ENCODE assay signal across 13 mouse cellular contexts in the genomic region with DNA sequence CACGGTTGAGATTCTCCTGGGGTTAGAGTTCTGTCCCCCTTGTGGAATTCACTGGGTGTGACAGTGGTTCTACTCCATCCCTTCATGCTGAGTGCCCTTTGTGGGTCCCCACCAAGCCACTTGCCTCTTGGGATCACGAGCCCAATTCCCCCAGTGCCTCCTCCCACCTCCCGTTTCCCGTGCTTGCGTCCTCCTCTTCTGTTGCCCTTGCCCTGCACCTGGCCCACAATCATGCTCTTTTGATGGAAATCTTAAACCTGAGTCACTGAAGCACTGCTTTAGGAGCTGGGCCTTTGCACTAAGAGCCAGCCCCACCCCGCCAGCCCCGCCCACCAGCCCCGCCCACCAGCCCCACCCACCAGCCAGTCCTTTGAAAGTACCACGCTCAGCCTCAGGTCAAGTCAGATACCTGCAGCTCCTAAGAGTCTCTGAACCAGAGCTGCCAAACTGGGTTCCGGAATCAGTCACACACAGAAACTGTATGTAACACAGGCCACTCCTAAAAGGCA.
DNase-seq lines count a peak whose midpoint lies in the region; ATAC-seq lines count a peak whose summit lies in the region.
"Had no signal": no experiment of that assay in that cellular context is flagged by ENCODE, and none has a peak within 500 bp of the region (broad histone marks: within the 10 kb centered on the region; RNA-seq: fewer than 3 reads in every experiment).

No protein-coding gene starts in this region.

- no peak overlapping the region for H3K9ac ChIP-seq in liver, embryonic 12.5 days
- no peak overlapping the region for H3K9ac ChIP-seq in intestine, embryonic 16.5 days (ENCODE audit: low read depth, low read length)
- H3K9ac ChIP-seq in stomach, embryonic 16.5 days (ENCODE audit: low read length): no peak overlapping the region

- WGBS in liver, embryonic 12.5 days (ENCODE audit: insufficient replicate concordance): 30% methylated on average over 10 of the region's 10 CpGs
- WGBS in intestine, embryonic 16.5 days: 25% methylated on average over 10 of the region's 10 CpGs
- 23% methylated on average over 10 of the region's 10 CpGs for WGBS in stomach, embryonic 16.5 days

- H3K4me2 ChIP-seq in liver, embryonic 12.5 days: no peak overlapping the region
- H3K4me2 ChIP-seq in intestine, embryonic 16.5 days (ENCODE audit: low read depth, low read length): peak overlapping the region; percentile 10; the same call in 1 of the 2 replicates
- H3K4me2 ChIP-seq in stomach, embryonic 16.5 days (ENCODE audit: low read depth, low read length): no peak overlapping the region

- peak; percentile 56 for DNase-seq in liver
- peak; percentile 61 to 63 for DNase-seq in kidney, postnatal 36 days
- no peak for DNase-seq in embryo, embryonic 10.5 days (ENCODE audit: low spot score)
- no peak for DNase-seq in thymus, postnatal 14 days
- no peak for DNase-seq in gastrocnemius, postnatal 25 days
- DNase-seq: cerebellum, adult 9-10 months; heart, postnatal 10 days; right cerebral cortex, postnatal 25 days; thymus, adult 18-20 months had no signal

- ATAC-seq in liver, embryonic 12.5 days: no peak
- ATAC-seq in intestine, embryonic 16.5 days: peak; percentile 77
- ATAC-seq in stomach, embryonic 16.5 days (ENCODE audit: insufficient read depth, low FRiP score): peak; percentile 67

- H3K27me3 ChIP-seq in liver, embryonic 12.5 days (replicated peaks): peaks cover 1% of the 10 kb centered on the region; the same call in 1 of the 2 replicates
- no peaks in the 10 kb centered on the region for H3K27me3 ChIP-seq in intestine, embryonic 16.5 days (replicated peaks; ENCODE audit: control insufficient read depth, insufficient read depth, low read length)
- H3K27me3 ChIP-seq in stomach, embryonic 16.5 days (ENCODE audit: control insufficient read depth, insufficient read depth, low read length): no peaks in the 10 kb centered on the region

- H3K36me3 ChIP-seq in liver, embryonic 12.5 days: no peaks in the 10 kb centered on the region
- H3K36me3 ChIP-seq in intestine, embryonic 16.5 days (ENCODE audit: control insufficient read depth, insufficient read depth, low read length): no peaks in the 10 kb centered on the region
- H3K36me3 ChIP-seq in stomach, embryonic 16.5 days (ENCODE audit: control insufficient read depth, insufficient read depth, low read length): no peaks in the 10 kb centered on the region

- no peak overlapping the region for H3K27ac ChIP-seq in liver, embryonic 12.5 days
- H3K27ac ChIP-seq in intestine, embryonic 16.5 days (ENCODE audit: low read length): peak overlapping the region; percentile 93
- peak overlapping the region; percentile 42 for H3K27ac ChIP-seq in stomach, embryonic 16.5 days (ENCODE audit: low read length)

- peaks cover 18% of the 10 kb centered on the region for H3K4me1 ChIP-seq in liver, embryonic 12.5 days
- H3K4me1 ChIP-seq in intestine, embryonic 16.5 days (ENCODE audit: control insufficient read depth, insufficient read depth, low read length): peaks cover 23% of the 10 kb centered on the region
- H3K4me1 ChIP-seq in stomach, embryonic 16.5 days (ENCODE audit: control insufficient read depth, insufficient read depth, low read length): peaks cover 8% of the 10 kb centered on the region; the same call in 1 of the 2 replicates

- H3K9me3 ChIP-seq in liver, embryonic 12.5 days (replicated peaks): no peaks in the 10 kb centered on the region
- no peaks in the 10 kb centered on the region for H3K9me3 ChIP-seq in intestine, embryonic 16.5 days (ENCODE audit: control insufficient read depth, low read length)
- H3K9me3 ChIP-seq in stomach, embryonic 16.5 days (replicated peaks; ENCODE audit: control insufficient read depth, low read length): no peaks in the 10 kb centered on the region

- H3K4me3 ChIP-seq in liver, embryonic 12.5 days: no peak overlapping the region
- H3K4me3 ChIP-seq in intestine, embryonic 16.5 days (ENCODE audit: low read length): no peak overlapping the region
- no peak overlapping the region for H3K4me3 ChIP-seq in stomach, embryonic 16.5 days (replicated peaks; ENCODE audit: low read length)
- H3K4me3 ChIP-seq: megakaryocyte, embryonic 14.5 days had no signal

Comparison
In these comparisons a context has a peak if more than half of its experiments do, and no peak if none do; other contexts are left out.
1. DNase-seq: peak in liver (single experiment) and kidney, postnatal 36 days (2 of 2); none in embryo, embryonic 10.5 days (single experiment), thymus, postnatal 14 days (single experiment) and gastrocnemius, postnatal 25 days (single experiment).